Mouse (Mus musculus) CH12.LX (cell line): ENCODE results near the gene Dmac2. TPM values are rescaled to one million over a fixed set of nuclear protein-coding genes. Genes with fewer than 3 reads are reported as not detected.
A peak's percentile ranks its signal among the peaks of the same experiment; 100 is the strongest.

ENCODE experiments used
- DNase-seq: peaks from one replicate; pipeline ENCODE4 v3.0.0-alpha.2; 2013; ENCODE audit errors: extremely low read depth
- H3K27ac ChIP-seq: 2 replicates; pipeline ENCODE4 v1.5.1; 2012; ENCODE audit warnings: low read depth, mild to moderate bottlenecking, control low read depth, moderate library complexity; ENCODE audit not compliant: insufficient read depth
- H3K27me3 ChIP-seq: replicated peaks from 2 replicates; pipeline ENCODE3; 2012; ENCODE audit warnings: inconsistent platforms
- H3K36me3 ChIP-seq, 2 experiments: replicated peaks in 1 of 2; 2 replicates each; pipeline versions ENCODE3 to v1.6.1; 2012; ENCODE audit warnings: inconsistent platforms in 1 of 2, low read length in 1 of 2, mild to moderate bottlenecking in 1 of 2, mixed read lengths in 1 of 2, moderate library complexity in 1 of 2; ENCODE audit not compliant: control insufficient read depth in 1 of 2, insufficient read depth in 1 of 2
- H3K4me1 ChIP-seq, 2 experiments: 2 replicates each; pipeline ENCODE4 v1.6.1; 2012; ENCODE audit warnings: inconsistent platforms in 1 of 2, moderate library complexity in 1 of 2; ENCODE audit not compliant: insufficient read depth in 2 of 2, control insufficient read depth in 1 of 2
- H3K4me2 ChIP-seq: 2 replicates; pipeline ENCODE4 v1.6.1; 2012; ENCODE audit warnings: low read depth, mild to moderate bottlenecking, control low read depth; ENCODE audit not compliant: poor library complexity, insufficient read depth, severe bottlenecking
- H3K4me3 ChIP-seq, 3 experiments: fragments of 150-350 bp in 1 of 3; sonication (generic) in 1 of 3; replicated peaks in 1 of 3; 2 replicates each; pipeline versions ENCODE3 to v1.5.1; 2011 to 2012; ENCODE audit warnings: low read depth in 2 of 3, low read length in 2 of 3, mild to moderate bottlenecking in 2 of 3, moderate library complexity in 2 of 3, control low read depth in 1 of 3, improper control_type of control experiment in 1 of 3, inconsistent platforms in 1 of 3, mixed read lengths in 1 of 3; ENCODE audit not compliant: poor library complexity in 1 of 3
- H3K79me2 ChIP-seq: replicated peaks from 2 replicates; pipeline ENCODE4 v1.6.1; 2012; ENCODE audit warnings: mild to moderate bottlenecking, moderate library complexity; ENCODE audit not compliant: control insufficient read depth, poor library complexity, insufficient read depth, severe bottlenecking; ENCODE audit errors: extremely low read depth
- H3K9ac ChIP-seq: 2 replicates; pipeline ENCODE4 v1.6.1; 2012; ENCODE audit warnings: low read depth, mild to moderate bottlenecking, control low read depth, moderate library complexity; ENCODE audit not compliant: insufficient read depth
- H3K9me3 ChIP-seq: replicated peaks from 2 replicates; pipeline ENCODE3; 2012; ENCODE audit warnings: low read length, inconsistent platforms, mixed read lengths
- BHLHE40 ChIP-seq: IDR thresholded peaks from 2 replicates; pipeline ENCODE4 v1.6.1; 2011; ENCODE audit warnings: mild to moderate bottlenecking, low read depth, low read length, improper control_type of control experiment
- CHD2 ChIP-seq: IDR thresholded peaks from 2 replicates; pipeline ENCODE4 v1.6.1; 2011; ENCODE audit warnings: low read length, improper control_type of control experiment
- CTCF ChIP-seq, 2 experiments: IDR thresholded peaks in 1 of 2; conservative IDR thresholded peaks in 1 of 2; 2 replicates each; pipeline ENCODE4 v1.5.1; 2011 to 2012; ENCODE audit warnings: low read depth in 2 of 2, low read length in 2 of 2, improper control_type of control experiment in 1 of 2, inconsistent platforms in 1 of 2, mild to moderate bottlenecking in 1 of 2, moderate library complexity in 1 of 2
- E2F4 ChIP-seq: IDR thresholded peaks from 2 replicates; pipeline ENCODE4 v1.6.1; 2011; ENCODE audit warnings: low read depth, low read length, improper control_type of control experiment; ENCODE audit not compliant: insufficient replicate concordance
- ELF1 ChIP-seq: IDR thresholded peaks from 2 replicates; pipeline ENCODE4 v1.6.1; 2014; ENCODE audit warnings: low read depth, mild to moderate bottlenecking, inconsistent platforms, low read length, improper control_type of control experiment
- EP300 ChIP-seq: IDR thresholded peaks from 2 replicates; pipeline ENCODE4 v1.6.1; 2011; ENCODE audit warnings: low read length, improper control_type of control experiment
- HCFC1 ChIP-seq: IDR thresholded peaks from 2 replicates; pipeline ENCODE4 v1.6.1; 2012; ENCODE audit warnings: low read depth, mild to moderate bottlenecking, inconsistent platforms, low read length, improper control_type of control experiment
- IRF4 ChIP-seq: IDR thresholded peaks from 2 replicates; pipeline ENCODE4 v1.6.1; 2014; ENCODE audit warnings: low read depth, mild to moderate bottlenecking, inconsistent platforms, low read length, improper control_type of control experiment
- JUND ChIP-seq: conservative IDR thresholded peaks from 2 replicates; pipeline ENCODE4 v1.6.1; 2011; ENCODE audit warnings: low read depth, low read length, improper control_type of control experiment
- KAT2A ChIP-seq: IDR thresholded peaks from 2 replicates; pipeline ENCODE4 v1.6.1; 2012; ENCODE audit warnings: low read length, improper control_type of control experiment, inconsistent platforms; ENCODE audit not compliant: insufficient replicate concordance
- MAFK ChIP-seq: IDR thresholded peaks from 2 replicates; pipeline ENCODE4 v1.6.1; 2011; ENCODE audit warnings: low read length, improper control_type of control experiment; ENCODE audit not compliant: insufficient replicate concordance
- MAX ChIP-seq: IDR thresholded peaks from 2 replicates; pipeline ENCODE4 v1.6.1; 2011; ENCODE audit warnings: low read length, improper control_type of control experiment
- MAZ ChIP-seq: IDR thresholded peaks from 2 replicates; pipeline ENCODE4 v1.6.1; 2012; ENCODE audit warnings: low read depth, mild to moderate bottlenecking, inconsistent platforms, low read length, improper control_type of control experiment, moderate library complexity
- MXI1 ChIP-seq: IDR thresholded peaks from 2 replicates; pipeline ENCODE4 v1.6.1; 2011; ENCODE audit warnings: mild to moderate bottlenecking, low read depth, low read length, improper control_type of control experiment
- MYC ChIP-seq: IDR thresholded peaks from 2 replicates; pipeline ENCODE4 v1.6.1; 2011; ENCODE audit warnings: low read depth, mild to moderate bottlenecking, improper control_type of control experiment, low read length
- NELFE ChIP-seq: IDR thresholded peaks from 2 replicates; pipeline ENCODE4 v1.6.1; 2011; ENCODE audit warnings: low read depth, low read length, improper control_type of control experiment
- NRF1 ChIP-seq: IDR thresholded peaks from 2 replicates; pipeline ENCODE4 v1.6.1; 2014; ENCODE audit warnings: low read depth, mild to moderate bottlenecking, inconsistent platforms, low read length, improper control_type of control experiment, moderate library complexity
- POLR2A ChIP-seq: IDR thresholded peaks from 2 replicates; pipeline ENCODE4 v1.6.1; 2011; ENCODE audit warnings: low read depth, mild to moderate bottlenecking, improper control_type of control experiment, low read length
- POLR2AphosphoS2 ChIP-seq: IDR thresholded peaks from 2 replicates; pipeline ENCODE4 v1.6.1; 2011; ENCODE audit warnings: low read depth, low read length, improper control_type of control experiment
- RAD21 ChIP-seq: IDR thresholded peaks from 2 replicates; pipeline ENCODE4 v1.6.1; 2011; ENCODE audit warnings: low read depth, mild to moderate bottlenecking, low read length, improper control_type of control experiment, moderate library complexity
- RCOR1 ChIP-seq: conservative IDR thresholded peaks from 2 replicates; pipeline ENCODE4 v1.6.1; 2012; ENCODE audit warnings: low read depth, mild to moderate bottlenecking, inconsistent platforms, low read length, improper control_type of control experiment
- SIN3A ChIP-seq: IDR thresholded peaks from 2 replicates; pipeline ENCODE4 v1.6.1; 2012; ENCODE audit warnings: low read length, improper control_type of control experiment, inconsistent platforms
- TCF12 ChIP-seq: IDR thresholded peaks from 2 replicates; pipeline ENCODE4 v1.6.1; 2014; ENCODE audit warnings: low read depth, mild to moderate bottlenecking, inconsistent platforms, low read length, improper control_type of control experiment
- USF1 ChIP-seq: IDR thresholded peaks from 2 replicates; pipeline ENCODE4 v1.6.1; 2014; ENCODE audit warnings: low read depth, mild to moderate bottlenecking, inconsistent platforms, low read length, improper control_type of control experiment
- ZMIZ1 ChIP-seq: IDR thresholded peaks from 2 replicates; pipeline ENCODE4 v1.6.1; 2012; ENCODE audit warnings: low read depth, mild to moderate bottlenecking, inconsistent platforms, low read length, improper control_type of control experiment
- dilution Hi-C: fragments of 300-500 bp; cut with MboI; formaldehyde crosslinking; loops from 2 replicates; pipeline ENCODE4 v1.14.3; 2020; ENCODE audit warnings: low sequenced_read_pairs; ENCODE audit not compliant: extremely low pct_unique_long_range_greater_than_20kb, extremely low pct_ligation_motif_present
- in situ Hi-C: fragments of 300-500 bp; cut with MboI; formaldehyde crosslinking; loops from 3 replicates; pipeline ENCODE4 v1.14.3; 2019; ENCODE audit warnings: low sequenced_read_pairs, low pct_ligation_motif_present, low pct_unique_long_range_greater_than_20kb, mixed read lengths
- polyA plus RNA-seq: library from polyadenylated mRNA; unstranded; fragments of >175 nt; gene quantifications from 2 replicates; pipeline ENCODE4 v1.2.1, GENCODE M21; 2012; ENCODE audit warnings: low read depth; ENCODE audit not compliant: insufficient read length
- total RNA-seq, 2 experiments: library from RNA; depleted of rRNA; stranded (reverse); fragments of 300-350 nt in 1 of 2; fragments of >200 nt in 1 of 2; gene quantifications; 2 replicates each; pipeline ENCODE4 v1.2.3; 2012 to 2014

The Dmac2 gene
- total and polyA plus RNA-seq, 3 experiments = 18.7 to 35.0 (median 19.8) TPM

GRCm38 (mm10) chr7:25658657-25659472 lies 39.7 kb downstream of the Dmac2 start, which contains the start of the genes Bckdha and Exosc5:
Gene Bckdha (minus strand): TSS chr7:25658981.
Gene Exosc5 (plus strand): TSS chr7:25659164.
- DNase-seq = peak; percentile 100
- H3K4me1 ChIP-seq = peaks cover 3 to 30% of the 10 kb centered on the region in 2 experiments
- H3K4me2 ChIP-seq = peak within 1 kb of the TSS; percentile 95
- peaks cover 27% of the 10 kb centered on the region for H3K79me2 ChIP-seq
- no peaks in the 10 kb centered on the region for H3K9me3 ChIP-seq
- no peak within 1 kb of the TSS for H3K27ac ChIP-seq
- no peaks in the 10 kb centered on the region for H3K27me3 ChIP-seq
- H3K9ac ChIP-seq = peak within 1 kb of the TSS; percentile 94
- H3K4me3 ChIP-seq = peak within 1 kb of the TSS; percentile 77 to 97 (median 89)
- in situ Hi-C loops = no loop called here
- peaks cover 22 to 31% of the 10 kb centered on the region in 2 experiments for H3K36me3 ChIP-seq
- TF ChIP-seq MAX (peak; percentile 100), MAZ (no peak), JUND (no peak), BHLHE40 (peak; percentile 81), E2F4 (0 out of 2 replicates have a peak, but pooled peaks have one; percentile 26), EP300 (no peak), POLR2AphosphoS2 (peak; percentile 38; the same call in 1 of the 2 replicates), CTCF (conservative IDR thresholded peaks at IDR 0.05 in 1 of 2, IDR thresholded peaks at IDR 0.05 in 1 of 2; ENCODE audit: low read depth in 2 of 2, low read length in 2 of 2) (0 out of 4 replicates have a peak, but pooled peaks of 1 of the 2 experiments have one; percentile 24), POLR2A (peak; percentile 95), USF1 (peak; percentile 66), IRF4 (peak; percentile 15; the same call in 1 of the 2 replicates), RCOR1 (no peak), KAT2A (0 out of 2 replicates have a peak, but pooled peaks have one; percentile 57), ZMIZ1 (peak; percentile 79), MXI1 (peak; percentile 99), RAD21 (no peak), ELF1 (peak; percentile 89), MAFK (no peak), MYC (peak; percentile 86; the same call in 1 of the 2 replicates), SIN3A (peak; percentile 100), NELFE (peak; percentile 93), NRF1 (peak; percentile 98), HCFC1 (peak; percentile 87), CHD2 (peak; percentile 60; the same call in 1 of the 2 replicates), TCF12 (peak; percentile 68)
- dilution Hi-C loops = no loop called here
